Mouse (Mus musculus) testis, adult 2 months (tissue): ENCODE data around the gene Tac4.

Experiments used
- CTCF ChIP-seq: fragments of 200-500 bp; IDR thresholded peaks from 2 replicates; pipeline ENCODE4 v1.5.1; 2012; ENCODE audit warnings: low read depth, mild to moderate bottlenecking, inconsistent platforms, low read length, moderate library complexity; ENCODE audit not compliant: control insufficient read depth, insufficient read depth, insufficient replicate concordance
- POLR2A ChIP-seq: fragments of 200-500 bp; IDR thresholded peaks from 2 replicates; pipeline ENCODE4 v1.6.1; 2012; ENCODE audit warnings: low read depth, mild to moderate bottlenecking, inconsistent platforms, low read length, moderate library complexity; ENCODE audit not compliant: control insufficient read depth

DNA sequence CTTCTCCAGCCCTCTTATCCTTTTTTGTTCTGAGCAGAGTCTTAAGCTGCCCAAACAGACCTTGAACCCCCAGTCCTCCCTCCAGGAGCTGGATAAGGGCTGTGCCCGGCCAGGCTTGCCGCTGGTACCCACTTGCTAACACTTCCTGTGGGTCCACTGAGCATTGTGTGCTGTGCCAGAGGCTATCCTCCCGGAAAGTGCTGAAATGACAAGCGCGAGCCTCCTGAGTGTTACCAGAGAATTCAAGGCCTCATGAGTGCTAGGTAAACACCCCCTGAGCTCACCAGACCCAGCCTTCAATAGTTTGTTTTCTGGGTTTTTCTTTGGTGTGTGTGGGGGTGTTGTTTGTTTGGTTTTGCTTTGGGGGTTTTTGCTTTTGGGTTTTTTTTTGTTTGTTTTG, 33.9 kb upstream of the Tac4 start:
- TF ChIP-seq CTCF (no peak), POLR2A (no peak)
